Mouse (Mus musculus): Measurements from ENCODE around the gene Adal. TPM values are rescaled to one million over a fixed set of nuclear protein-coding genes. Genes with fewer than 3 reads are reported as not detected.

Adal gene
- polyA plus RNA-seq (2012; ENCODE audit: low replicate concordance) = 5.4 and 5.9 TPM in 2 replicates

DNA sequence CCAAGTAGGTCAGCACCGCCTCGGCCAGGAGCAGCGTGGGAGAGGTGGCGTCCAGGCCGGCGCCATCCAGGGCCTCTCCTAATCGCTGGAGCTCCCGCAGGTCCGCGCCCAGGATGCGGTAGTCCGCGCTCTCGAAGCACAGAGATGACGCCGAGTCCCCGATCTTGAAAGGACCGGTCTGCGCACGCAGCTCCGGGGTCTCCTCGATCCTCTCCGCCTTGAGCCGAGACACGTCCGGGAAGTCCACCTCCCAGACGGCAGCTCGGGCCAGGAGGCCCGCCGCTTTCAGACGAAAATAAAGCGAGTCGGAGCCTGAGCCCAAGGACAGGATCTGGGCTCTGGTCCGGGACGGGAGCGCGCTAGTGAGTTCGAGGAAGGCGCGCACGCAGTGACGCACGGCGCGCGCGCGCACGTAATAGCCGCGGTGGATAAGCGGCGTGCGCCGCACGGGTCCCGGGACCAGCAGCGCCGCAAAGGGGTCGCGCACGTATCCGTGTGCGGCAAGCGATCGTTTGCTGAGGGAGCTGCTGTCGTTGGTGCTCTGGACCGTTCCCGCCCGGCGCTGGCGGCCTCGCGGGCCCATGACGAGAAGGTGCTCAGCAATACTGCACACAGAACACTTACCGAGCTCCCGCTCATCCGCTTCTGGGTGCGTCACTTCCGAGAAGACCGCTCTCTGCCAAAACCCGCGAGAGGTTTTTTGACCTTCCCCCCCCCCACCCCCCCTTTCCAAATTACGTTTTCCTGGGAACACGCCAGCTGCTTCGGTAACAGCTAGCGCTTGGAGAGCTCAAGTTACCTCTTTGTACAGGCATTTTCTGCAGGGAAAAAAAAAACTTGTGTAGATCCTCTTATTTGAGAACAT, at the start of gene Adal, which contains the start of gene Lcmt2:
Gene Adal, plus strand, starts transcription at position 411 of the 865 bp plus-strand sequence.
Gene Lcmt2, minus strand, starts transcription at position 636 of the 865 bp plus-strand sequence.

DNA sequence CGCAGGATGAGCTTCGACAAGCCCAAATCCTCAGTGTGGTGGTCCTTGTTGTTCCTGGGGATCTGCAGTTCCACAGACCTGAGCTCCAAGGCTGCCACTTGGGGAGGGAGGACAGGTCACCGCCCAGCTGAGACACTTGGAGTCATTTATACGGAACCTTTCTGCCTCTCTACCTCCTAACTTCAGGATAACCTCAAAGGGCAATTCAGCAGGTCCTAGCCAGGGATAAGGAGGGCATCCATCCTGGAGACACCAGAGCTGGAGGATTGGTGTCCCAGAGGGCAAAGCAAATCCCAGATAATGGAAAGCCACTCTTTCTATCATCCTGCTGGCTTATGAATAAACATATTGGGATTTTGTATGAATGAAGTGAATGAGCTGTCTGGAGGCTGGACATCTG, 30.5 kb upstream of the Adal start, which contains the start of gene Tgm7:
Gene Tgm7, minus strand, starts transcription at position 101 of the 400 bp plus-strand sequence.

DNA sequence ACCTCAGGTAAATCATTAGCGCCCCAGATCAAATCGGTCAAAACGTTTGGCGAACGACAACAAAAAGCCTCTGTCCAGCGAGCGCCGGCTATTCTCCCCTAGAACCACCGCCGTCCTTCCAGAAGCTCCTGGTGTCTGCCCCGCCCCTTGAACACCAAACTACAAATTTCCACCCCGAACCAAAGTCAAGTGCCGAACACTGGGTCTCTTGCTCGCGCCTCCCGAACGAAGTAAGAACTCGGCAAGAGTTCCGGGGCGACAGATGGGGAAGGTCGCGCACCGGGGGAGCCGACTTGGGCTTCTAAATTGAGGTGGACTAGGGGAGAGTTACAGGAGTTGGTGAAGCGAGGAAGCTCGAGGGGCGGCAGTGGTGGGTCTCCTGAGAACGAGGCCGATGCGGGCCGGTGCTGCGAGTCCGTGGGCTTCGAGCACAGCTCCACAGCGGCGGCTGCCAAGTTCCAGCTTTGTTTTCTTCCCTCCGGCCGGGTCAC, 30.3 kb downstream of the Adal start, which contains the start of gene Tubgcp4:
Gene Tubgcp4, plus strand, starts transcription at position 174 of the 491 bp plus-strand sequence.

DNA sequence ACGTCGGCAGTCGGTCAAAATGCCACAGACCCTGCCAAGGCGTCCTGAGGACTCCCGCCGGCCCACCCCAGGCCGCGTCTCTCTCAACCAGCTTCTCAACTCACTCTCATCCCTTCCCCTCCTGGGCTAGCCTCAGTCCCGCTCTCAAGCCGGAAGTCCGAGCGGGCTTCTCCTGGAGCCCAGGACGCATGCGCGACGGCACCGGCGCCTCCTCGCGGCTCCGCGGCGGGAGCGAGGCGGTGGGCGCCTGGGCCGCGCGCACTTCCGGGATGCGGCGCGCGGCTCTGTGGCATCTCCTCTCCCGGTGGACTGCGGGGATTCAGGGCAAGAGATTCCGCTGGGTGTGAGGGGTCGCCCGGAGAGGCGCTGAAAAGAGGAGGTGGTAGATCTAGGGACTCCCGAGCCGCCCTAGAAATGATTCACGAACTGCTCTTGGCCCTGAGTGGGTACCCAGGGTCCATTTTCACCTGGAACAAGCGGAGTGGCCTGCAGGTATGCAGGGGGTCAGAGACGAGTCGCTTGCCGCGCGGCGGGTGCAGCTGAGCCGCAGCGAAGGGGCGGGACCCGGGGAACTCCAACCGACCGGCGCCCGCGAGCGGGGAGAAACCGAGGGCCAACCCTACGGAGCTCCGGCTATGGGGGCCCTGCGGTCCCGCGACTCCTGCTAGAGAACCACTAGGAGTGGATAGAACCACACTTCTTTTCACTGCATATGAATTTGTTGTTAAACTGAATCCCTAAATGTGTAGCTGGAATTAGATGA, 30.9 kb downstream of the Adal start, which contains the start of gene Zscan29:
Gene Zscan29, minus strand, starts transcription at position 146 of the 763 bp plus-strand sequence.

Other genes with a start within 250 kb of the Adal start
- gene Ubr1, start 169.7 kb upstream of the Adal start, polyA plus RNA-seq (2012; ENCODE audit: low replicate concordance) = 7.9 and 34.4 TPM in 2 replicates
- 3.5 and 10.4 TPM in 2 replicates for gene Tmem62, start 163.4 kb upstream of the Adal start, polyA plus RNA-seq (2012; ENCODE audit: low replicate concordance)
- 7.0 and 34.1 TPM in 2 replicates for gene Ccndbp1, start 132.0 kb upstream of the Adal start, polyA plus RNA-seq (2012; ENCODE audit: low replicate concordance)
- gene Epb42, start 103.4 kb upstream of the Adal start, polyA plus RNA-seq (2012; ENCODE audit: low replicate concordance) = 0.72 and 6.7 TPM in 2 replicates
- gene Tgm5, start 54.6 kb upstream of the Adal start, polyA plus RNA-seq (2012; ENCODE audit: low replicate concordance) = not detected in 2 replicates
- gene Tgm7, start 30.6 kb upstream of the Adal start, polyA plus RNA-seq (2012; ENCODE audit: low replicate concordance) = 0.05 TPM in 1 of 2 replicates, not detected in the other
- 5.9 and 10.2 TPM in 2 replicates for gene Lcmt2, start 225 bp downstream of the Adal start, polyA plus RNA-seq (2012; ENCODE audit: low replicate concordance)
- gene Tubgcp4, start 30.2 kb downstream of the Adal start, polyA plus RNA-seq (2012; ENCODE audit: low replicate concordance) = 6.4 and 20.8 TPM in 2 replicates
- 18.7 and 32.2 TPM in 2 replicates for gene Zscan29, start 30.7 kb downstream of the Adal start, polyA plus RNA-seq (2012; ENCODE audit: low replicate concordance)
- gene Trp53bp1, start 131.0 kb downstream of the Adal start, polyA plus RNA-seq (2012; ENCODE audit: low replicate concordance) = 15.1 and 22.2 TPM in 2 replicates
- 1.4 and 1.8 TPM in 2 replicates for gene Map1a, start 149.2 kb downstream of the Adal start, polyA plus RNA-seq (2012; ENCODE audit: low replicate concordance)
- 7.0 and 8.7 TPM in 2 replicates for gene Ppip5k1, start 215.0 kb downstream of the Adal start, polyA plus RNA-seq (2012; ENCODE audit: low replicate concordance)
- not detected in 2 replicates for gene Ckmt1, start 217.3 kb downstream of the Adal start, polyA plus RNA-seq (2012; ENCODE audit: low replicate concordance)
- gene Strc, start 246.7 kb downstream of the Adal start, polyA plus RNA-seq (2012; ENCODE audit: low replicate concordance) = not detected in 2 replicates

Data from hematopoietic multipotent progenitor cell, adult 10-12 weeks (in vitro differentiated cells).